Mouse (Mus musculus): ENCODE results near the gene Grwd1.

GRCm38 (mm10) chr7:45819843-45820242 is 10.9 kb downstream of the Grwd1 start:
- TF ChIP-seq CTCF (IDR thresholded peaks at IDR 0.05; ENCODE audit: extremely low read depth, insufficient read depth, insufficient read length, insufficient replicate concordance) (no peak), POLR2A (IDR thresholded peaks at IDR 0.05; ENCODE audit: low read depth, low read length) (no peak)
